Mouse (Mus musculus): Measurements from ENCODE around the gene Nfkb2. TPM values are rescaled to one million over a fixed set of nuclear protein-coding genes. Genes with fewer than 3 reads are reported as not detected.

Nfkb2 gene
- polyA plus RNA-seq, 1 experiment = 20.4 TPM

- Histone ChIP-seq H3K9ac (ENCODE audit: low read depth, poor library complexity, severe bottlenecking) (peak overlapping the region; percentile 41), H3K4me1 (ENCODE audit: control insufficient read depth, insufficient read depth, low read length) (no peaks in the 10 kb centered on the region), H3K4me3 (ENCODE audit: low read depth, low read length) (no peak overlapping the region), H3K36me3 (ENCODE audit: control insufficient read depth, insufficient read depth, low read length, poor library complexity, severe bottlenecking) (no peaks in the 10 kb centered on the region), H3K27me3 (ENCODE audit: control insufficient read depth, insufficient read depth, low read length, poor library complexity, severe bottlenecking) (no peaks in the 10 kb centered on the region), H3K9me3 (replicated peaks; ENCODE audit: control insufficient read depth, insufficient read depth, low read length, poor library complexity, severe bottlenecking) (no peaks in the 10 kb centered on the region), H3K27ac (ENCODE audit: insufficient read depth, low read length) (no peak overlapping the region)
- TF ChIP-seq EP300 (IDR thresholded peaks at IDR 0.05; ENCODE audit: insufficient read depth, low read depth, low read length) = no peak
- no peak for TF ChIP-seq POLR2A (IDR thresholded peaks at IDR 0.05; ENCODE audit: insufficient read depth, low read length)
- TF ChIP-seq CTCF (IDR thresholded peaks at IDR 0.05; ENCODE audit: low read depth, low read length) = no peak
Observed at GRCm38 (mm10) chr19:46339287-46339971, 35.3 kb downstream of the Nfkb2 start.

GRCm38 (mm10) chr19:46344710-46345419 is 40.7 kb downstream of the Nfkb2 start:
- Histone ChIP-seq H3K27ac (ENCODE audit: insufficient read depth, low read length) (no peak overlapping the region), H3K9ac (ENCODE audit: low read depth, poor library complexity, severe bottlenecking) (no peak overlapping the region), H3K4me3 (ENCODE audit: low read depth, low read length) (no peak overlapping the region), H3K36me3 (ENCODE audit: control insufficient read depth, insufficient read depth, low read length, poor library complexity, severe bottlenecking) (no peaks in the 10 kb centered on the region), H3K27me3 (ENCODE audit: control insufficient read depth, insufficient read depth, low read length, poor library complexity, severe bottlenecking) (no peaks in the 10 kb centered on the region), H3K9me3 (replicated peaks; ENCODE audit: control insufficient read depth, insufficient read depth, low read length, poor library complexity, severe bottlenecking) (no peaks in the 10 kb centered on the region), H3K4me1 (ENCODE audit: control insufficient read depth, insufficient read depth, low read length) (no peaks in the 10 kb centered on the region)
- no peak for TF ChIP-seq EP300 (IDR thresholded peaks at IDR 0.05; ENCODE audit: insufficient read depth, low read depth, low read length)

GRCm38 (mm10) chr19:46347146-46347545 is 43.0 kb downstream of the Nfkb2 start:
- Histone ChIP-seq H3K4me1 (ENCODE audit: control insufficient read depth, insufficient read depth, low read length) (no peaks in the 10 kb centered on the region), H3K9me3 (replicated peaks; ENCODE audit: control insufficient read depth, insufficient read depth, low read length, poor library complexity, severe bottlenecking) (no peaks in the 10 kb centered on the region), H3K27ac (ENCODE audit: insufficient read depth, low read length) (no peak overlapping the region), H3K4me3 (ENCODE audit: low read depth, low read length) (no peak overlapping the region), H3K36me3 (ENCODE audit: control insufficient read depth, insufficient read depth, low read length, poor library complexity, severe bottlenecking) (no peaks in the 10 kb centered on the region), H3K27me3 (ENCODE audit: control insufficient read depth, insufficient read depth, low read length, poor library complexity, severe bottlenecking) (no peaks in the 10 kb centered on the region), H3K9ac (ENCODE audit: low read depth, poor library complexity, severe bottlenecking) (no peak overlapping the region)
- no peak for TF ChIP-seq EP300 (IDR thresholded peaks at IDR 0.05; ENCODE audit: insufficient read depth, low read depth, low read length)

GRCm38 (mm10) chr19:46347936-46348668 is 44.0 kb downstream of the Nfkb2 start:
- Histone ChIP-seq H3K4me1 (ENCODE audit: control insufficient read depth, insufficient read depth, low read length) (no peaks in the 10 kb centered on the region), H3K36me3 (ENCODE audit: control insufficient read depth, insufficient read depth, low read length, poor library complexity, severe bottlenecking) (no peaks in the 10 kb centered on the region), H3K4me3 (ENCODE audit: low read depth, low read length) (peak overlapping the region; percentile 88), H3K9ac (ENCODE audit: low read depth, poor library complexity, severe bottlenecking) (peak overlapping the region; percentile 80), H3K9me3 (replicated peaks; ENCODE audit: control insufficient read depth, insufficient read depth, low read length, poor library complexity, severe bottlenecking) (no peaks in the 10 kb centered on the region), H3K27me3 (ENCODE audit: control insufficient read depth, insufficient read depth, low read length, poor library complexity, severe bottlenecking) (no peaks in the 10 kb centered on the region), H3K27ac (ENCODE audit: insufficient read depth, low read length) (no peak overlapping the region)
- TF ChIP-seq CTCF (IDR thresholded peaks at IDR 0.05; ENCODE audit: low read depth, low read length) (no peak), EP300 (IDR thresholded peaks at IDR 0.05; ENCODE audit: insufficient read depth, low read depth, low read length) (no peak), POLR2A (IDR thresholded peaks at IDR 0.05; ENCODE audit: insufficient read depth, low read length) (no peak)

GRCm38 (mm10) chr19:46348761-46349458 is 44.8 kb downstream of the Nfkb2 start:
- no peaks in the 10 kb centered on the region for H3K27me3 ChIP-seq (ENCODE audit: control insufficient read depth, insufficient read depth, low read length, poor library complexity, severe bottlenecking)

More at GRCm38 (mm10) chr19:46348761-46349458, 44.8 kb downstream of the Nfkb2 start:
- peak overlapping the region; percentile 80 for H3K9ac ChIP-seq (ENCODE audit: low read depth, poor library complexity, severe bottlenecking)
- no peak for TF ChIP-seq POLR2A (IDR thresholded peaks at IDR 0.05; ENCODE audit: insufficient read depth, low read length)
- TF ChIP-seq CTCF (IDR thresholded peaks at IDR 0.05; ENCODE audit: low read depth, low read length) = no peak
- TF ChIP-seq EP300 (IDR thresholded peaks at IDR 0.05; ENCODE audit: insufficient read depth, low read depth, low read length) = no peak
- no peaks in the 10 kb centered on the region for H3K9me3 ChIP-seq (replicated peaks; ENCODE audit: control insufficient read depth, insufficient read depth, low read length, poor library complexity, severe bottlenecking)
- H3K36me3 ChIP-seq (ENCODE audit: control insufficient read depth, insufficient read depth, low read length, poor library complexity, severe bottlenecking) = no peaks in the 10 kb centered on the region
- peak overlapping the region; percentile 88 for H3K4me3 ChIP-seq (ENCODE audit: low read depth, low read length)
- H3K27ac ChIP-seq (ENCODE audit: insufficient read depth, low read length) = 0 out of 2 replicates have a peak overlapping the region, but pooled peaks have one; percentile 8
- no peaks in the 10 kb centered on the region for H3K4me1 ChIP-seq (ENCODE audit: control insufficient read depth, insufficient read depth, low read length)
